Mouse (Mus musculus): ENCODE results near the gene Unc5c.

The Unc5c gene

GRCm38 (mm10) chr3:141691846-141692245, 226.8 kb downstream of the Unc5c start:
- in situ Hi-C loops (cut with MboI; ENCODE audit: unreplicated experiment in 2 of 2), result no loop called here

GRCm38 (mm10) chr3:141699177-141699576, 234.2 kb downstream of the Unc5c start:
- in situ Hi-C loops (cut with MboI; ENCODE audit: unreplicated experiment in 2 of 2), result no loop called here

GRCm38 (mm10) chr3:141701381-141701909, 236.4 kb downstream of the Unc5c start:
- in situ Hi-C loops (cut with MboI; ENCODE audit: unreplicated experiment in 2 of 2), result no loop called here

GRCm38 (mm10) chr3:141711601-141712000, 246.6 kb downstream of the Unc5c start:
- in situ Hi-C loops (cut with MboI; ENCODE audit: unreplicated experiment in 2 of 2), result no loop called here

GRCm38 (mm10) chr3:141716371-141716770, 251.4 kb downstream of the Unc5c start:
- in situ Hi-C loops (cut with MboI; ENCODE audit: unreplicated experiment in 2 of 2), result no loop called here

GRCm38 (mm10) chr3:141719050-141719449, 254.0 kb downstream of the Unc5c start:
- in situ Hi-C loops (cut with MboI; ENCODE audit: unreplicated experiment in 2 of 2), result no loop called here

- in situ Hi-C loops (cut with MboI; ENCODE audit: unreplicated experiment in 2 of 2), result no loop called here
Observed at GRCm38 (mm10) chr3:141724499-141724898, 259.5 kb downstream of the Unc5c start.

- in situ Hi-C loops (cut with MboI; ENCODE audit: unreplicated experiment in 2 of 2), result no loop called here
Observed at GRCm38 (mm10) chr3:141725432-141725831, 260.4 kb downstream of the Unc5c start.

- in situ Hi-C loops (cut with MboI; ENCODE audit: unreplicated experiment in 2 of 2), result no loop called here
Observed at GRCm38 (mm10) chr3:141733844-141734243, 268.8 kb downstream of the Unc5c start.

GRCm38 (mm10) chr3:141735285-141735684, 270.3 kb downstream of the Unc5c start:
- in situ Hi-C loops (cut with MboI; ENCODE audit: unreplicated experiment in 2 of 2), result no loop called here

- in situ Hi-C loops (cut with MboI; ENCODE audit: unreplicated experiment in 2 of 2), result no loop called here
Observed at GRCm38 (mm10) chr3:141745322-141745721, 280.3 kb downstream of the Unc5c start.

GRCm38 (mm10) chr3:141748694-141749381, 283.8 kb downstream of the Unc5c start:
- in situ Hi-C loops (cut with MboI; ENCODE audit: unreplicated experiment in 2 of 2), result no loop called here

GRCm38 (mm10) chr3:141752172-141752571, 287.2 kb downstream of the Unc5c start:
- in situ Hi-C loops (cut with MboI; ENCODE audit: unreplicated experiment in 2 of 2), result no loop called here

- in situ Hi-C loops (cut with MboI; ENCODE audit: unreplicated experiment in 2 of 2), result no loop called here
Observed at GRCm38 (mm10) chr3:141757259-141757658, 292.2 kb downstream of the Unc5c start.

GRCm38 (mm10) chr3:141778411-141778919, 313.4 kb downstream of the Unc5c start:
- in situ Hi-C loops (cut with MboI; ENCODE audit: unreplicated experiment in 2 of 2), result no loop called here

- in situ Hi-C loops (cut with MboI; ENCODE audit: unreplicated experiment in 2 of 2), result no loop called here
Observed at GRCm38 (mm10) chr3:141779186-141779585, 314.2 kb downstream of the Unc5c start.

- in situ Hi-C loops (cut with MboI; ENCODE audit: unreplicated experiment in 2 of 2), result no loop called here
Observed at GRCm38 (mm10) chr3:141782553-141782952, 317.5 kb downstream of the Unc5c start.

- in situ Hi-C loops (cut with MboI; ENCODE audit: unreplicated experiment in 2 of 2), result no loop called here
Observed at GRCm38 (mm10) chr3:141791026-141791780, 326.2 kb downstream of the Unc5c start.

GRCm38 (mm10) chr3:141792106-141792505, 327.1 kb downstream of the Unc5c start:
- in situ Hi-C loops (cut with MboI; ENCODE audit: unreplicated experiment in 2 of 2), result no loop called here

- in situ Hi-C loops (cut with MboI; ENCODE audit: unreplicated experiment in 2 of 2), result no loop called here
Observed at GRCm38 (mm10) chr3:141793755-141794154, 328.7 kb downstream of the Unc5c start.

GRCm38 (mm10) chr3:141794371-141794770, 329.4 kb downstream of the Unc5c start:
- in situ Hi-C loops (cut with MboI; ENCODE audit: unreplicated experiment in 2 of 2), result no loop called here

GRCm38 (mm10) chr3:141797372-141797771, 332.4 kb downstream of the Unc5c start:
- in situ Hi-C loops (cut with MboI; ENCODE audit: unreplicated experiment in 2 of 2), result no loop called here

Data from v-Abl transformed pro-B cells (cell line).